In genomic region chr11:116306126-116306982, GRCm38 (mm10) we compare ENCODE assay signal across 8 mouse cellular contexts. TPM values are rescaled to one million over a fixed set of nuclear protein-coding genes. Genes with fewer than 3 reads are reported as not detected.
DNase-seq lines count a peak whose midpoint lies in the region; ATAC-seq lines count a peak whose summit lies in the region.

No protein-coding gene starts in this region.

- peak; percentile 97 for DNase-seq in NIH3T3 (ENCODE audit: low read depth)
- DNase-seq in cerebellum, postnatal 10 days = peak; percentile 98
- DNase-seq in frontal cortex, postnatal 10 days (ENCODE audit: low spot score in 2 of 2) = peak; percentile 81 to 88
- DNase-seq in layer of hippocampus, postnatal 14 days (ENCODE audit: low spot score in 2 of 2) = peak; percentile 85 to 92
- DNase-seq in lung, postnatal 14 days = peak; percentile 96
- peak; percentile 86 for DNase-seq in retina, adult 2 months (ENCODE audit: low read depth, low spot score)
- DNase-seq in thymus, postnatal 36 days = peak; percentile 94 to 96

- H3K4me3 ChIP-seq in hindbrain, embryonic 12.5 days = peak overlapping the region; percentile 72

- WGBS in hindbrain, embryonic 12.5 days = 2% methylated on average over 53 of the region's 53 CpGs

- peaks cover 36% of the 10 kb centered on the region for H3K36me3 ChIP-seq in hindbrain, embryonic 12.5 days

- no peaks in the 10 kb centered on the region for H3K9me3 ChIP-seq in hindbrain, embryonic 12.5 days (replicated peaks)

- peak overlapping the region; percentile 84 for H3K9ac ChIP-seq in hindbrain, embryonic 12.5 days

- peak overlapping the region; percentile 80 for H3K4me2 ChIP-seq in hindbrain, embryonic 12.5 days (replicated peaks)

- ATAC-seq in hindbrain, embryonic 12.5 days (ENCODE audit: low FRiP score) = peak; percentile 91

- peaks cover 6% of the 10 kb centered on the region for H3K4me1 ChIP-seq in hindbrain, embryonic 12.5 days

- peak overlapping the region; percentile 56; the same call in 1 of the 2 replicates for H3K27ac ChIP-seq in hindbrain, embryonic 12.5 days

- H3K27me3 ChIP-seq in hindbrain, embryonic 12.5 days = 0 out of 2 replicates have a peak, but pooled peaks cover 3% of the 10 kb centered on the region

RNA-seq across cellular contexts. Expression of gene Exoc7, which starts 0.7 kb away (rescaled TPM):
- polyA plus RNA-seq in hindbrain, embryonic 12.5 days (2016; fragmentation: Nextera tagmentation; extraction: Ambion mirVana) = 82.8 and 89.1 TPM in 2 replicates
- 10 to 100 TPM; 76.5 to 77.8 TPM for total RNA-seq in layer of hippocampus, postnatal 14 days (2021)

RNA-seq across cellular contexts. Expression of gene Galr2, which starts 25.6 kb away (rescaled TPM):
- 0.53 and 0.56 TPM in 2 replicates for polyA plus RNA-seq in hindbrain, embryonic 12.5 days (2016; fragmentation: Nextera tagmentation; extraction: Ambion mirVana)
- not detected for total RNA-seq in layer of hippocampus, postnatal 14 days (2021)

RNA-seq across cellular contexts. Expression of gene Foxj1, which starts 28.8 kb away (rescaled TPM):
- polyA plus RNA-seq in hindbrain, embryonic 12.5 days (2016; fragmentation: Nextera tagmentation; extraction: Ambion mirVana) = 27.2 and 28.2 TPM in 2 replicates
- total RNA-seq in layer of hippocampus, postnatal 14 days (2021) = 10 to 100 TPM in 1 of 2 experiments, 1 to 10 TPM in 1; 6.9 to 13.4 TPM

RNA-seq across cellular contexts. Expression of gene Srp68, which starts 32.3 kb away (rescaled TPM):
- 85.2 and 88.0 TPM in 2 replicates for polyA plus RNA-seq in hindbrain, embryonic 12.5 days (2016; fragmentation: Nextera tagmentation; extraction: Ambion mirVana)
- 10 to 100 TPM; 52.0 to 55.7 TPM for total RNA-seq in layer of hippocampus, postnatal 14 days (2021)

Comparison
In these comparisons a context has a peak if more than half of its experiments do, and no peak if none do; other contexts are left out.
1. Peak in every context shown above with its lines: DNase-seq, ATAC-seq, H3K4me3 ChIP-seq and H3K27ac ChIP-seq.